Mouse (Mus musculus): ENCODE results near the gene Rnps1.

DNA sequence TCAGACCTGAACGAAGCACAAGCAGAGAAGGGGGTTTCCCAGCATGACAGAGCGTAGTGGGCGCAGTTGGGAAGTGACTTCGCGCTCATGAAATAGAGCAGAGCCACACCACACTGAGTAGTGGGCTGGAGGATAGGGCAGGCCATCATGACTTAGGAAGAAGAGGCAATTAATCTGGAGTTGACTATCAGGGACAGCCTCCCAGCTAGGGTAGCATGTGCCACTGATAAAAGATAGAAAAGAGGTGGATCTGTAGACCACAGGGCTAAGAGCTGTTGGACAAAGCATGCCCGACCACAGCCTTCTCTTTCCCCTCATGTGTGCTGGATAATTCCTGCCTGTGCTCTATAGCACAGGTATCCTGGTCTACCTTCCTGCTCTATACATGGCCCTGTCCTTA lies 38.5 kb upstream of the Rnps1 start:
- TF ChIP-seq CTCF (conservative IDR thresholded peaks at IDR 0.05; ENCODE audit: low read length) (no peak), POU5F1 (IDR thresholded peaks at IDR 0.05; ENCODE audit: borderline replicate concordance, low read length) (no peak)

All from E14TG2a.4 (cell line).